ENCODE assay signal across 20 mouse cellular contexts in genomic region chr8:104184905-104185304, GRCm38 (mm10). TPM values are rescaled to one million over a fixed set of nuclear protein-coding genes. Genes with fewer than 3 reads are reported as not detected.
DNase-seq lines count a peak whose midpoint lies in the region; ATAC-seq lines count a peak whose summit lies in the region.
"Had no signal": no experiment of that assay in that cellular context is flagged by ENCODE, and none has a peak within 500 bp of the region (broad histone marks: within the 10 kb centered on the region; RNA-seq: fewer than 3 reads in every experiment).

No protein-coding gene starts in this region.

- H3K9me3 ChIP-seq in neural tube, embryonic 12.5 days = no peaks in the 10 kb centered on the region
- H3K9me3 ChIP-seq in hindbrain, embryonic 10.5 days = no peaks in the 10 kb centered on the region
- H3K9me3 ChIP-seq: forebrain, embryonic 12.5 days; heart, embryonic 13.5 days; hindbrain, embryonic 15.5 days; kidney, embryonic 15.5 days; liver, embryonic 12.5 days; megakaryocyte, embryonic 14.5 days had no signal

- intact Hi-C loops in left cerebral cortex, postnatal 4 days (cut with DNase I) = no loop called here
- intact Hi-C loops in left cerebral cortex, postnatal 36 days (cut with DNase I) = no loop called here

- no peak overlapping the region for H3K4me2 ChIP-seq in neural tube, embryonic 12.5 days (replicated peaks)
- H3K4me2 ChIP-seq: forebrain, embryonic 12.5 days; heart, embryonic 13.5 days; hindbrain, embryonic 15.5 days; kidney, embryonic 15.5 days; liver, embryonic 12.5 days had no signal

- no peak overlapping the region for H3K27ac ChIP-seq in neural tube, embryonic 12.5 days
- peak overlapping the region; percentile 41 for H3K27ac ChIP-seq in hindbrain, embryonic 10.5 days
- H3K27ac ChIP-seq: forebrain, embryonic 12.5 days; heart, embryonic 13.5 days; hindbrain, embryonic 15.5 days; kidney, embryonic 15.5 days; liver, embryonic 12.5 days had no signal

- peak; percentile 10 for DNase-seq in left cerebral cortex, postnatal 4 days
- DNase-seq in left cerebral cortex, adult 9 months (ENCODE audit: low spot score in 2 of 2) = no peak
- DNase-seq in neural tube, embryonic 10.5 days (ENCODE audit: extremely low spot score, low spot score) = no peak
- DNase-seq in hindbrain, embryonic 10.5 days (ENCODE audit: low spot score) = no peak
- peak; percentile 9 to 37 for DNase-seq in lung, postnatal 4 days
- no peak for DNase-seq in left cerebral cortex, postnatal 36 days (ENCODE audit: low spot score in 2 of 2)
- no peak for DNase-seq in thymus, postnatal 0 days (ENCODE audit: low spot score)
- DNase-seq: adrenal gland, postnatal 10 days; cerebellum, adult 8-10 months; layer of hippocampus, adult 9-11 months; right cerebral cortex, postnatal 25 days; thymus, postnatal 36 days had no signal

- H3K27me3 ChIP-seq in neural tube, embryonic 12.5 days (replicated peaks) = no peaks in the 10 kb centered on the region
- no peaks in the 10 kb centered on the region for H3K27me3 ChIP-seq in hindbrain, embryonic 10.5 days (ENCODE audit: insufficient read depth, poor library complexity, severe bottlenecking)
- H3K27me3 ChIP-seq: hindbrain, embryonic 15.5 days; kidney, embryonic 15.5 days had no signal

- peaks cover 8% of the 10 kb centered on the region; the same call in 1 of the 2 replicates for H3K4me1 ChIP-seq in neural tube, embryonic 12.5 days
- peaks cover 12% of the 10 kb centered on the region for H3K4me1 ChIP-seq in hindbrain, embryonic 10.5 days (replicated peaks)
- H3K4me1 ChIP-seq: heart, embryonic 13.5 days; hindbrain, embryonic 15.5 days; liver, embryonic 12.5 days had no signal

- H3K36me3 ChIP-seq in neural tube, embryonic 12.5 days = no peaks in the 10 kb centered on the region
- H3K36me3 ChIP-seq in hindbrain, embryonic 10.5 days = no peaks in the 10 kb centered on the region
- H3K36me3 ChIP-seq: forebrain, embryonic 12.5 days; heart, embryonic 13.5 days; hindbrain, embryonic 15.5 days; kidney, embryonic 15.5 days; liver, embryonic 12.5 days had no signal

- no peak overlapping the region for H3K9ac ChIP-seq in neural tube, embryonic 12.5 days
- H3K9ac ChIP-seq: forebrain, embryonic 12.5 days; heart, embryonic 13.5 days; hindbrain, embryonic 15.5 days; kidney, embryonic 15.5 days; liver, embryonic 12.5 days had no signal

- no peak overlapping the region for H3K4me3 ChIP-seq in neural tube, embryonic 12.5 days
- H3K4me3 ChIP-seq in hindbrain, embryonic 10.5 days = no peak overlapping the region
- H3K4me3 ChIP-seq: forebrain, embryonic 12.5 days; heart, embryonic 13.5 days; hindbrain, embryonic 15.5 days; kidney, embryonic 15.5 days; liver, embryonic 12.5 days; megakaryocyte, embryonic 14.5 days had no signal

- peak; percentile 41; the same call in 1 of the 2 replicates for ATAC-seq in neural tube, embryonic 12.5 days (ENCODE audit: low FRiP score, low read depth)
- ATAC-seq: liver, embryonic 12.5 days had no signal

- WGBS in neural tube, embryonic 12.5 days = 27% methylated on average over 6 of the region's 6 CpGs
- 28% methylated on average over 6 of the region's 6 CpGs for WGBS in hindbrain, embryonic 10.5 days

RNA-seq across cellular contexts. Expression of gene Bean1, which starts 14.7 kb away (rescaled TPM):
- 10 to 100 TPM; 31.3 to 34.5 TPM for total RNA-seq in left cerebral cortex, postnatal 4 days (2021)
- polyA plus RNA-seq in neural tube, embryonic 12.5 days (2016; fragmentation: Nextera tagmentation; extraction: Ambion mirVana) = 3.7 and 4.3 TPM in 2 replicates
- 0.15 and 0.85 TPM in 2 replicates for polyA plus RNA-seq in hindbrain, embryonic 10.5 days (2016; fragmentation: Nextera tagmentation; extraction: Ambion mirVana)
- total RNA-seq in left cerebral cortex, postnatal 36 days (2021) = 10 to 100 TPM; 11.0 to 11.6 TPM
- 0.28 and 0.40 TPM in 2 replicates for polyA plus RNA-seq in thymus, postnatal 0 days (2015; fragmentation: Nextera tagmentation; extraction: Ambion mirVana)
- total RNA-seq: MEL had no signal

Comparison
In these comparisons a context has a peak if more than half of its experiments do, and no peak if none do; other contexts are left out.
1. DNase-seq: peak in left cerebral cortex, postnatal 4 days (single experiment) and lung, postnatal 4 days (2 of 2); none in left cerebral cortex, adult 9 months (0 of 2), neural tube, embryonic 10.5 days (single experiment), hindbrain, embryonic 10.5 days (single experiment), left cerebral cortex, postnatal 36 days (0 of 2) and thymus, postnatal 0 days (single experiment).